Mouse (Mus musculus) embryonic fibroblast, embryonic 13.5 days (primary cell): ENCODE results near the gene Svbp.

ENCODE experiments used
- CTCF ChIP-seq: IDR thresholded peaks from 2 replicates; pipeline ENCODE4 v1.5.1; 2011; ENCODE audit warnings: mild to moderate bottlenecking, control low read depth, low read length, moderate library complexity, borderline replicate concordance; ENCODE audit not compliant: insufficient read depth
- POLR2A ChIP-seq: IDR thresholded peaks from 2 replicates; pipeline ENCODE4 v1.6.1; 2011; ENCODE audit warnings: low read depth, mild to moderate bottlenecking, control low read depth, low read length, moderate library complexity

- no peak for TF ChIP-seq CTCF
- peak; percentile 84 for TF ChIP-seq POLR2A
Measured at GRCm38 (mm10) chr4:119232410-119233255, 37.5 kb downstream of the Svbp start, which contains the start of the genes AU022252 and P3h1.
